ENCODE assay signal across 8 mouse cellular contexts in genomic region chr1:36068076-36068475, GRCm38 (mm10). TPM values are rescaled to one million over a fixed set of nuclear protein-coding genes. Genes with fewer than 3 reads are reported as not detected.
DNase-seq lines count a peak whose midpoint lies in the region; ATAC-seq and TF ChIP-seq lines count a peak whose summit lies in the region.

Hs6st1 (plus strand) TSS chr1:36068400.

- H3K4me1 ChIP-seq in ES-E14 (ENCODE audit: control insufficient read depth in 2 of 2, insufficient read depth in 2 of 2, low read length in 2 of 2, poor library complexity in 1 of 2), result peaks cover 11 to 38% of the 10 kb centered on the region in 2 experiments
- H3K4me1 ChIP-seq in forebrain, postnatal 0 days (ENCODE audit: insufficient read depth), result peaks cover 36% of the 10 kb centered on the region
- H3K4me1 ChIP-seq in lung, embryonic 15.5 days, result peaks cover 60% of the 10 kb centered on the region

- H3K36me3 ChIP-seq in ES-E14 (ENCODE audit: control insufficient read depth, insufficient read depth, low read length, poor library complexity, severe bottlenecking), result peaks cover 24% of the 10 kb centered on the region
- H3K36me3 ChIP-seq in forebrain, postnatal 0 days (ENCODE audit: insufficient read depth), result no peaks in the 10 kb centered on the region
- H3K36me3 ChIP-seq in lung, embryonic 15.5 days, result no peaks in the 10 kb centered on the region

- H3K9me3 ChIP-seq in ES-E14 (ENCODE audit: control insufficient read depth, insufficient read depth, low read depth, low read length), result no peaks in the 10 kb centered on the region
- H3K9me3 ChIP-seq in forebrain, postnatal 0 days (ENCODE audit: low read length), result no peaks in the 10 kb centered on the region
- H3K9me3 ChIP-seq in lung, embryonic 15.5 days, result no peaks in the 10 kb centered on the region

- peak; percentile 96 for ATAC-seq in forebrain, postnatal 0 days
- ATAC-seq in lung, embryonic 15.5 days (ENCODE audit: borderline replicate concordance, extremely low read depth, low FRiP score, low TSS enrichment), result peak; percentile 93

- no peaks in the 10 kb centered on the region for H3K27me3 ChIP-seq in forebrain, postnatal 0 days (ENCODE audit: insufficient read depth, low read length)
- H3K27me3 ChIP-seq in lung, embryonic 15.5 days, result no peaks in the 10 kb centered on the region

- peak within 1 kb of the TSS; percentile 40; the same call in 1 of the 2 replicates for H3K27ac ChIP-seq in ES-E14 (ENCODE audit: insufficient read depth, low read depth, low read length, poor library complexity, severe bottlenecking)
- H3K27ac ChIP-seq in forebrain, postnatal 0 days (ENCODE audit: low read depth, low read length), result peak within 1 kb of the TSS; percentile 84
- H3K27ac ChIP-seq in lung, embryonic 15.5 days, result peak within 1 kb of the TSS; percentile 75

- H3K4me3 ChIP-seq in ES-E14 (ENCODE audit: insufficient read depth in 1 of 2, low read depth in 1 of 2, low read length in 2 of 2, poor library complexity in 1 of 2, severe bottlenecking in 1 of 2), result peak within 1 kb of the TSS; percentile 84 to 98
- H3K4me3 ChIP-seq in forebrain, postnatal 0 days (ENCODE audit: low read depth, low read length), result peak within 1 kb of the TSS; percentile 81
- H3K4me3 ChIP-seq in lung, embryonic 15.5 days, result peak within 1 kb of the TSS; percentile 85

- DNase-seq in ES-E14 (ENCODE audit: low read depth, low spot score), result peak; percentile 90
- DNase-seq in cerebellum, adult 18-20 months, result peak; percentile 93 to 98
- DNase-seq in forebrain, postnatal 0 days, result peak; percentile 96
- DNase-seq in heart, postnatal 4 days, result peak; percentile 95
- peak; percentile 86 to 89 for DNase-seq in layer of hippocampus, adult 8-10 months (ENCODE audit: low spot score in 2 of 2)
- DNase-seq in ovary, adult 18-20 months (ENCODE audit: low spot score), result peak; percentile 90
- peak; percentile 93 for DNase-seq in thymus, postnatal 0 days (ENCODE audit: low spot score)

- peak within 1 kb of the TSS; percentile 83 for H3K9ac ChIP-seq in ES-E14 (ENCODE audit: insufficient read depth, low read depth, low read length, poor library complexity, severe bottlenecking)
- peak within 1 kb of the TSS; percentile 59 for H3K9ac ChIP-seq in forebrain, postnatal 0 days
- H3K9ac ChIP-seq in lung, embryonic 15.5 days, result peak within 1 kb of the TSS; percentile 70

- in situ Hi-C loops in ES-E14 (cut with MboI; ENCODE audit: low sequenced_read_pairs in 2 of 2, unreplicated experiment in 2 of 2), result loop anchor here in 1 of 2 experiments (10.0 kb wide), 1 partner anchor 53 kb away; no protein-coding TSS in a partner anchor

- WGBS in forebrain, postnatal 0 days, result 2% methylated on average over 25 of the region's 55 CpGs
- under 1% methylated on average over 42 of the region's 55 CpGs for WGBS in lung, embryonic 15.5 days

- peak within 1 kb of the TSS; percentile 73 for H3K4me2 ChIP-seq in forebrain, postnatal 0 days (ENCODE audit: low read depth)
- peak within 1 kb of the TSS; percentile 96 for H3K4me2 ChIP-seq in lung, embryonic 15.5 days

- no peak for TF ChIP-seq CTCF in forebrain, postnatal 0 days (IDR thresholded peaks at IDR 0.05; ENCODE audit: low read depth)

TF ChIP-seq in ES-E14, 5 proteins besides CTCF, POLR2A, EP300 and RAD21:
- no peak for TF ChIP-seq ZC3H11A (IDR thresholded peaks at IDR 0.05; ENCODE audit: borderline replicate concordance, low read depth, low read length)
- no peak for TF ChIP-seq MAFK (IDR thresholded peaks at IDR 0.05; ENCODE audit: insufficient read depth, low read depth, low read length)
- no peak for TF ChIP-seq HCFC1 (IDR thresholded peaks at IDR 0.05; ENCODE audit: borderline replicate concordance, insufficient read depth, low read length)
- no peak for TF ChIP-seq ZNF384 (IDR thresholded peaks at IDR 0.05; ENCODE audit: low read depth, low read length)
- no peak for TF ChIP-seq CHD2 (IDR thresholded peaks at IDR 0.05; ENCODE audit: low read depth, low read length)
TF ChIP-seq in ES-E14: peak in this region for 0.

RNA-seq across cellular contexts. Expression of gene Hs6st1, which starts in this region (rescaled TPM):
- total RNA-seq in ES-E14 (2012; rRNA removed), result 46.3 and 51.0 TPM in 2 replicates
- total RNA-seq in forebrain, postnatal 0 days (2014; rRNA removed), result 52.5 and 61.1 TPM in 2 replicates
- polyA plus RNA-seq in forebrain, postnatal 0 days (2015; fragmentation: Nextera tagmentation; extraction: Ambion mirVana), result 13.9 and 16.6 TPM in 2 replicates
- 10 to 100 TPM; 30.0 to 33.3 TPM for total RNA-seq in heart, postnatal 4 days (2021)
- 10 to 100 TPM; 39.0 to 42.6 (median 40.2) TPM for total RNA-seq in layer of hippocampus, adult 8-10 months (2022)
- 11.7 and 12.7 TPM in 2 replicates for polyA plus RNA-seq in lung, embryonic 15.5 days (2015; fragmentation: Nextera tagmentation; extraction: Ambion mirVana)
- 11.5 and 14.5 TPM in 2 replicates for polyA plus RNA-seq in thymus, postnatal 0 days (2015; fragmentation: Nextera tagmentation; extraction: Ambion mirVana)

Comparison
In these comparisons a context has a peak if more than half of its experiments do, and no peak if none do; other contexts are left out.
1. Peak in every context shown above with its lines: DNase-seq, ATAC-seq, H3K4me3 ChIP-seq and H3K27ac ChIP-seq.